Mouse (Mus musculus) urinary bladder, adult 18-20 months (tissue): ENCODE measurements around the gene Trim2.

Source experiments
- DNase-seq, 2 experiments: peaks; one replicate each; pipeline ENCODE4 v3.0.0; 2022; ENCODE audit warnings: low spot score in 2 of 2, mixed read lengths in 2 of 2

The Trim2 gene

DNA sequence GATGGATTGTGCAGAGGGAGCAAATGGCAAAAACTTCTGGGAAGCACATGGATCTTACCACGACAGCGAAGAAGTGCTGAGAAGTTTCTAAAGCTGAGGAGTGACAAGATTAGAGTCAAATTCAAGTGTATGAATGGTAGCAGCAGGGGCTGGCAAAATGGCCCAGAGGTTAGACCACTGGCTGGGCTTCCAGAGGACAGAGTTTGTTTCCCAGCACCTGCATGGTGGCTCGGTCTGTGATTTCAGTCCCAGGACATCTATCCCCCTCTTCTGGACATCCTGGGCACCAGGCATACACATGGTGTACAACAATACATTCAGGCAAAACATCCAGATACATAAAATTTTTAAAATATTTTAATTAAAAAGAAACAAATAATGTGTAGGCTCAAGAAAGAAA lies 156.8 kb downstream of the Trim2 start:
- no peak for DNase-seq

- DNase-seq, result no peak
Observed at GRCm38 (mm10) chr3:84140947-84141346, 165.7 kb downstream of the Trim2 start.

DNA sequence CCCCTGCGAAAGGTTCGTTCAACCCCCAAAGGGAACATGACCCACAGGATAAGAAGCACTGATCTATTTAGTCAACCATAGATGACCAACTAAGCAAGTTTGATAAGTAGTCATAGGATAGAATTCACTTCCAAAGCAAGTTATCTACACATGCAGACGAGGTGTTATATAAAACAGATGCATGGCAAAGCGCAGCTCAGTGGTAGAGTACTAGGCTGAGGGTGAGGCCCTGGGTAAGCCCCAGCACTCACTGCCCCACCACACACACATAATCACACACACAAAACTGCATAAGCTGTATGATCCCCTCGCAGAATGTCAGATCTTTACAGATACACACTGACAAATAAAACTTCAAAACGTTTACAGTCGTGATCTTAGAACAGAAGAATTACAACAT lies 170.2 kb downstream of the Trim2 start:
- DNase-seq, result no peak

DNA sequence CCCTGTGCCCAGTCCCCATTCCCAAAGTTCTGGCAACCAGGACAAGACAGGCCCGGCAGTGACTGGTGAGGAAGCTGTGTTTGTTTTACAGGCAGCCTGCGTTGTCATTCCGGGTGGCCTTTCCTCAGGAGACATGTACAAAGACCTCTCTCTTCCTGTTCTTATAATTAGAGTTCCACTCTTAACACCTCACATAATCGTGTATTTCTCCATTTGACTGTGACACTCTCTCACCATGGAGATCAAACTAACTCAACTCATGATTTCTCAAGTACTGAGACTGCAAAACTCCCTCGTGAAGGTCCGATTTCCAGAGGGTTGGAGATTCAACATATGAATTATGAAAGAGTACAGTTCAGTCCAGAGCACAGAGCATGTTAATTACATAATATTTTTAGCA lies 170.7 kb downstream of the Trim2 start:
- no peak for DNase-seq

DNA sequence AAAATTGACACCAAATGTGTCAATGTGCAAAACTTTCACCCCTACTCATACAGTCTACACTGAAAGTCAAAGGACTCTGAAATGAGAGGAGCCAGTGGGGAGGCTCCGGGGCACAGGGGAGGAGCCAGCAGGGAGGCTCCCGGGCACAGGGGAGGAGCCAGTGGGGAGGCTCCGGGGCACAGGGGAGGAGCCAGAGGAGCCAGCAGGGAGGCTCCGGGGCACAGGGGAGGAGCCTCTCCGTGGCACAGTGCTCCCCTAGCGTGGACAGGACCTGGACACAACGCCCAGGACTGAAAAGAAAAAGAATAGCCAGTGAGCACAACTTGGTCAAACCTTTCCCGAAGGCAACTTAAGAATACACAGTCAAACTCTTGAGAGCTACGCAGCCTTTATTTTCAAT lies 171.3 kb downstream of the Trim2 start:
- DNase-seq, result no peak

- DNase-seq, result no peak
Observed at GRCm38 (mm10) chr3:84131369-84131768, 175.3 kb downstream of the Trim2 start.

DNA sequence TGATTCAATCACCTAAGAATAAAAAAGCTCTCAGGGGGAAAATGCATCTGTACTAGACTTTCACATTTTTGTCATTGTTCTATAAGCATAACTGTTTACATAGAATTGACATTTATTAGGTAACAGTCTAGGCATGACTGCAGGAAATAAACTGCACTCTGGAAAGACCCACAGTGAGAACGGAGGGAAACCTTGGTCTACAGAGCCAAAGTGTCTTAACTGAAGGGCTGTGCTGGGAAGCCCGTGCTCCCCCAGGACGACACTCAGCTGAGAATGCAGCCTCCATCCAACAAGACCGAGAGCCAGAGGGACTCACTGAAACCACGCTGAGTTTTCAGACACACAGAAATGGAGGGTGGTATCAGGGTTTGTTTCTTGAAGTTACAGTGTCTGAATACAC lies 175.9 kb downstream of the Trim2 start:
- DNase-seq, result no peak

DNA sequence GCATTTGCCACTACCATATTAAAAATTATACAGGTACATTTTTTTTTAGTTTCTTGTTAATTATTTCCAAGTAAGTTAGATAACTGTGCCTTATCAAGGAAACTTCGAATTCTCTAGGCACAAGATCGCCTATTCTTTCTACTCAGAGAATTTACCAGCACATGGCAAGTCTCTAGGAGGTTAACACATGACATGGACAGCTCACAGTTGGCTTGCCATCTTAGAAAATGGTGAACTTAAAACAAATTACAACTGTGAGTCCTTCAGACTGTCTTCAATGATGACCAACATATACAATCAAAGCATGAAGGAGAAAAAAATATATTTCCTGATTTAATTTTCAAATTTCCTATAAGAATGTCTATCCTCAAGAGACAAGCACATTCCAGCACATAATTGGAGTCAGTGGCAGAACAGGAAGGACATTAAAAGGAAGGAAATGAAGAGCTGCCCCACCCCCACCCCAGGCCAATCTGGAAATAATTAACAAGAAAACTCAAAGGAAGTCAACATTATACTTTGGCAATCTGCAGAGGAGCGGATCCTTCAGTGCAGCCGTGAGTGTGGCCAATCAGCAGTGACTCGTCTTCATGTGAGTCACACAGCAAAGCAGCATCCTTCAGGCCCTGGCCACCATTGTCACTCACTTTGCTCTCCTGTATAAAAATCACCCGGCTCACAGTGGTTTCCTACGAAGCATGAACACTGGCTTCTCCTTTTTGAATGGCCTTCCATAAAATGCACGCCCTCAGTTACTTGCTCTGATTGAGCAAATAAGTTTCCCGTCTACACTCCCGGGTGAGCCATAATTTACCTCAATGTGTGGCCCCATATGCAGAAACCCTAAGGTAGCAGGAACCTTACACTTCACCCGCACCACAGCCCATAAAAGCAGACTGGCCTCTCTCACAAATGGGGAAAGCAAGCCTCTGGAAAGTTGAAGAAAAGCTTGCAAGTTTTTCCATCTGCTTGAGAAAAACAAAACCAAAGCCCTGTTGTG lies 177.5 kb downstream of the Trim2 start:
- DNase-seq, result no peak

DNA sequence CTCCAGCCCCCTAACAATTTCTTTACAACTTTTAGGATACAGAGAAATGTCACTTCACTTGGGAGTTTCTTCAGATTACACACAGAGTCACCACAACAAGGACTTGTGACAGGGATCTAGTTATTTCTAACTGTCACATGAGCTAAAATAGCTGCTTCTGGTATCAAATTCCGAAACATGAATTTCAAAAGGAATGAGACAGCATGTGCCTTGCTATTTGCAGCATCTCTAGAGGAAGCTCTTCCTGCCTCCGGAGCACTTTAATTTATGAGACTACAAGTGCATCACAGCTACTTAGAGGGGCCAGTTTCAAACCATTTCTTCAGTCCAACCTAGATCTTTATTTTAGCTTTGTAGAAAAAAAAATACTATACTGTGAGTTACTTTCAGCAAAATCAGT lies 179.2 kb downstream of the Trim2 start:
- DNase-seq, result no peak

DNA sequence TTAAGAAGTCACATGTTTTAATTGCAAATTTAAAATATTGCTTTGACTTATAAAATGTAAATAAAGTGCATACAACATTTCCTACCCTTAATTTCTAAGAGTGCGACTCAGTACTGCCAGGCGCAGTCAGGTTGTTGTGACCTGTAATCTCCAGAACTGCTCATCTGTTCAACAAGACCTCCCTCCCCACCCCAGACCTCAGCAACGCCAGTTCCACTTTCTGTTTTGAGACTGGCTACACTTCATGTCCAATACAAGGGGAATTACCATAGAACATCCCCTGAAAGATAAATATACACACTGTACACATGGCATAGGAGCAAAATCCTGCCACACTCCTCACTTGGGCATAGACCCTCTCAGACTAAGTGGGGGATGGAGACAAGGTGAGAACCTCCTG lies 180.0 kb downstream of the Trim2 start:
- DNase-seq, result no peak

- no peak for DNase-seq
Observed at GRCm38 (mm10) chr3:84125704-84126289, 180.9 kb downstream of the Trim2 start.

GRCm38 (mm10) chr3:84123461-84123860 lies 183.2 kb downstream of the Trim2 start:
- peak in 1 of 2 experiments; percentile 16 for DNase-seq

DNA sequence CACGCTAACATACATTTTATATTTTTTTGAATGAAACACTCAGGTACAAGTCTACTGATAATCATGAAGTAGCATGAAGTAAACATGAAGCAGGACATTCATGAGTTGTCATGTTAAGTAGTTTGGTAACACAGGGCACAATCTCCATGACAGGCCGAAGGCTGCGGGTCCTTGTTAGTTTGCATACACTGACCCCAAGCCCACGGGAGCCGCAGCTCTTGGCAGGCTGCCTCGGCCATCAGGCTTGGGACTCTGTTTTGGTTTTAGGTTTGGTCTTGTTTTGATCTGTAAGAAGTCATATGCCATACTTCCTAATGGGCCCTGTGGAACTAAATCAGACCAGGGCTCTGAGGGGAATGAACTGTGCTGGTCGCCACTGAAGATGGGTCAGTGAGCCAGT lies 188.0 kb downstream of the Trim2 start:
- no peak for DNase-seq

GRCm38 (mm10) chr3:84118178-84118577 lies 188.5 kb downstream of the Trim2 start:
- no peak for DNase-seq
